Mouse (Mus musculus) midbrain, embryonic 11.5 days (tissue): ENCODE measurements around the gene Gm11032. TPM values are rescaled to one million over a fixed set of nuclear protein-coding genes. Genes with fewer than 3 reads are reported as not detected.
"Not testable (repeated sequence)": the region's sequence is repeated elsewhere in the genome, so short reads cannot be mapped to it uniquely, and the experiment has no call there.

ENCODE experiments used
- ATAC-seq: fragments of 200-750 bp; cut with Nextera tagmentation; 2 replicates; pipeline ENCODE4 v1.8.0; 2017; ENCODE audit warnings: moderate TSS enrichment, moderate library complexity; ENCODE audit not compliant: low FRiP score
- DNase-seq: peaks from one replicate; pipeline ENCODE4 v3.0.0; 2015; ENCODE audit warnings: low spot score; ENCODE audit errors: missing footprints
- H3K27ac ChIP-seq: fragments of 300-500 bp; sonication (generic); 2 replicates; pipeline ENCODE4 v1.5.1; 2014; ENCODE audit warnings: low read depth, low read length
- H3K27me3 ChIP-seq: fragments of 300-500 bp; sonication (generic); 2 replicates; pipeline ENCODE4 v1.6.1; 2014; ENCODE audit warnings: mild to moderate bottlenecking, low read length, moderate library complexity, mixed read lengths; ENCODE audit not compliant: control insufficient read depth, insufficient read depth
- H3K36me3 ChIP-seq: fragments of 300-500 bp; sonication (generic); 2 replicates; pipeline ENCODE4 v1.6.1; 2014; ENCODE audit warnings: mild to moderate bottlenecking, low read length, moderate library complexity, mixed read lengths; ENCODE audit not compliant: control insufficient read depth, insufficient read depth
- H3K4me1 ChIP-seq: fragments of 300-500 bp; sonication (generic); 2 replicates; pipeline ENCODE4 v1.6.1; 2014; ENCODE audit warnings: low read length; ENCODE audit not compliant: control insufficient read depth, insufficient read depth
- H3K4me2 ChIP-seq: fragments of 300-500 bp; sonication (generic); 2 replicates; pipeline ENCODE4 v1.6.1; 2014; ENCODE audit warnings: mild to moderate bottlenecking, moderate library complexity
- H3K4me3 ChIP-seq: fragments of 300-500 bp; sonication (generic); 2 replicates; pipeline ENCODE4 v1.5.1; 2014; ENCODE audit warnings: low read depth, low read length
- H3K9ac ChIP-seq: fragments of 300-500 bp; sonication (generic); 2 replicates; pipeline ENCODE4 v1.6.1; 2014; ENCODE audit warnings: low read length
- H3K9me3 ChIP-seq: fragments of 300-500 bp; sonication (generic); 2 replicates; pipeline ENCODE4 v1.6.1; 2016; ENCODE audit warnings: low read length; ENCODE audit not compliant: control insufficient read depth
- WGBS: fragments of 180-500 bp; shearing (Covaris S2); extraction: QIAGEN DNeasy Blood & Tissue Kit; methylation state at CpG from one replicate; pipeline ENCODE4 v1.1.7; 2014; 5-methylcytosine and 5-hydroxymethylcytosine counted together
- polyA plus RNA-seq: library from polyadenylated mRNA; unstranded; fragments of >200 nt; fragmentation: Nextera tagmentation; extraction: Ambion mirVana; gene quantifications from 2 replicates; pipeline ENCODE4 v1.2.1, GENCODE M21; 2014

Gene Gm11032
- not detected in 2 replicates for polyA plus RNA-seq

GRCm38 (mm10) chr11:4620017-4620485 is at the start of gene Gm11032:
Gene Gm11032, plus strand, starts transcription at chr11:4620067.
- no peaks in the 10 kb centered on the region for H3K27me3 ChIP-seq
- no peaks in the 10 kb centered on the region for H3K9me3 ChIP-seq
- H3K27ac ChIP-seq, result no peak within 1 kb of the TSS
- H3K9ac ChIP-seq, result no peak within 1 kb of the TSS
- WGBS, result 88% methylated on average over 16 of the region's 16 CpGs
- DNase-seq (no peak), ATAC-seq (no peak)
- H3K4me3 ChIP-seq, result no peak within 1 kb of the TSS
- H3K4me1 ChIP-seq, result no peaks in the 10 kb centered on the region
- no peak within 1 kb of the TSS for H3K4me2 ChIP-seq
- no peaks in the 10 kb centered on the region for H3K36me3 ChIP-seq

GRCm38 (mm10) chr11:4571491-4571901 is 48.4 kb upstream of the Gm11032 start:
- H3K9me3 ChIP-seq, result no peaks in the 10 kb centered on the region
- no peak overlapping the region for H3K27ac ChIP-seq
- no peak overlapping the region for H3K9ac ChIP-seq
- ATAC-seq (no peak), DNase-seq (no peak)
- H3K27me3 ChIP-seq, result no peaks in the 10 kb centered on the region
- no peak overlapping the region for H3K4me3 ChIP-seq
- no peak overlapping the region for H3K4me2 ChIP-seq
- no peaks in the 10 kb centered on the region for H3K4me1 ChIP-seq
- 88% methylated on average over 4 of the region's 4 CpGs for WGBS
- no peaks in the 10 kb centered on the region for H3K36me3 ChIP-seq

GRCm38 (mm10) chr11:4576090-4576732 is 43.7 kb upstream of the Gm11032 start:
- not testable (repeated sequence) for H3K9me3 ChIP-seq, H3K4me2 ChIP-seq, H3K27ac ChIP-seq, H3K4me1 ChIP-seq, DNase-seq, ATAC-seq, H3K27me3 ChIP-seq, H3K9ac ChIP-seq, H3K4me3 ChIP-seq, H3K36me3 ChIP-seq
- 91% methylated on average over 2 of the region's 2 CpGs for WGBS

GRCm38 (mm10) chr11:4577079-4577478 is 42.8 kb upstream of the Gm11032 start:
- 93% methylated on average over 2 of the region's 2 CpGs for WGBS
- no peak for ATAC-seq
- H3K27ac ChIP-seq, result no peak overlapping the region

GRCm38 (mm10) chr11:4578682-4579081 is 41.2 kb upstream of the Gm11032 start:
- Histone ChIP-seq H3K4me1 (no peaks in the 10 kb centered on the region), H3K9me3 (no peaks in the 10 kb centered on the region), H3K36me3 (no peaks in the 10 kb centered on the region), H3K9ac (no peak overlapping the region), H3K4me3 (no peak overlapping the region), H3K27ac (no peak overlapping the region), H3K4me2 (no peak overlapping the region), H3K27me3 (no peaks in the 10 kb centered on the region)
- ATAC-seq (no peak), DNase-seq (no peak)
- WGBS, result 91% methylated on average over 2 of the region's 2 CpGs

More at GRCm38 (mm10) chr11:4577079-4577478, 42.8 kb upstream of the Gm11032 start:
- Histone ChIP-seq H3K4me1 (no peaks in the 10 kb centered on the region), H3K36me3 (no peaks in the 10 kb centered on the region), H3K9ac (no peak overlapping the region), H3K27me3 (no peaks in the 10 kb centered on the region), H3K4me3 (no peak overlapping the region), H3K9me3 (no peaks in the 10 kb centered on the region), H3K4me2 (no peak overlapping the region)
- DNase-seq, result no peak

- Histone ChIP-seq H3K4me3 (no peak overlapping the region), H3K9ac (no peak overlapping the region), H3K27ac (no peak overlapping the region), H3K9me3 (no peaks in the 10 kb centered on the region), H3K27me3 (no peaks in the 10 kb centered on the region), H3K4me1 (peaks cover 12% of the 10 kb centered on the region), H3K36me3 (no peaks in the 10 kb centered on the region), H3K4me2 (no peak overlapping the region)
- 94% methylated on average over 4 of the region's 4 CpGs for WGBS
- DNase-seq, result no peak
- no peak for ATAC-seq
Measured at GRCm38 (mm10) chr11:4591811-4592210, 28.1 kb upstream of the Gm11032 start.

- Histone ChIP-seq H3K27me3 (no peaks in the 10 kb centered on the region), H3K9ac (peak overlapping the region; percentile 83), H3K27ac (no peak overlapping the region), H3K4me3 (peak overlapping the region; percentile 93), H3K36me3 (no peaks in the 10 kb centered on the region), H3K9me3 (no peaks in the 10 kb centered on the region), H3K4me1 (peaks cover 12% of the 10 kb centered on the region), H3K4me2 (peak overlapping the region; percentile 44)
- DNase-seq, result no peak
- 38% methylated on average over 5 of the region's 5 CpGs for WGBS
- no peak for ATAC-seq
Measured at GRCm38 (mm10) chr11:4593491-4593848, 26.4 kb upstream of the Gm11032 start.

- H3K4me3 ChIP-seq, result peak overlapping the region; percentile 93
- peaks cover 12% of the 10 kb centered on the region for H3K4me1 ChIP-seq
- 1% methylated on average over 45 of the region's 45 CpGs for WGBS
- peak overlapping the region; percentile 83 for H3K9ac ChIP-seq
- H3K27ac ChIP-seq, result peak overlapping the region; percentile 73
- H3K36me3 ChIP-seq, result no peaks in the 10 kb centered on the region
- peak overlapping the region; percentile 44 for H3K4me2 ChIP-seq
- DNase-seq (peak; percentile 93), ATAC-seq (peak; percentile 94)
- H3K27me3 ChIP-seq, result no peaks in the 10 kb centered on the region
- no peaks in the 10 kb centered on the region for H3K9me3 ChIP-seq
Measured at GRCm38 (mm10) chr11:4593849-4594607, 25.8 kb upstream of the Gm11032 start.
